Mouse (Mus musculus) hindbrain, postnatal 0 days (tissue): ENCODE measurements at regions not wholly inside any gene's neighbourhood (a gene's known extent, or its start where the extent isn't known, plus 50 kb on each side); places are given as distances from the start of the nearest gene placed in this dataset.

Experiments
- ATAC-seq: fragments of 200-750 bp; cut with Nextera tagmentation; 2 replicates; pipeline ENCODE4 v1.8.0; 2017; ENCODE audit warnings: mild to moderate bottlenecking, moderate TSS enrichment, moderate library complexity
- DNase-seq: peaks from one replicate; pipeline ENCODE4 v3.0.0-alpha.2; 2015; ENCODE audit warnings: low spot score
- H3K27ac ChIP-seq: fragments of 300-500 bp; sonication (generic); 2 replicates; pipeline ENCODE4 v1.5.1; 2014; ENCODE audit warnings: mild to moderate bottlenecking
- H3K27me3 ChIP-seq: fragments of 300-500 bp; sonication (generic); 2 replicates; pipeline ENCODE4 v1.6.1; 2014; ENCODE audit warnings: low read length, mixed read lengths; ENCODE audit not compliant: insufficient read depth
- H3K36me3 ChIP-seq: fragments of 300-500 bp; sonication (generic); 2 replicates; pipeline ENCODE4 v1.6.1; 2014; ENCODE audit warnings: low read length, mixed read lengths; ENCODE audit not compliant: insufficient read depth
- H3K4me1 ChIP-seq: fragments of 300-500 bp; sonication (generic); 2 replicates; pipeline ENCODE4 v1.6.1; 2014; ENCODE audit warnings: antibody characterized with exemption, low read length, mixed read lengths; ENCODE audit not compliant: insufficient read depth
- H3K4me2 ChIP-seq: fragments of 300-500 bp; sonication (generic); 2 replicates; pipeline ENCODE4 v1.6.1; 2014; ENCODE audit warnings: low read depth, mild to moderate bottlenecking, low read length, moderate library complexity, mixed read lengths
- H3K4me3 ChIP-seq: fragments of 300-500 bp; sonication (generic); 2 replicates; pipeline ENCODE4 v1.5.1; 2014; ENCODE audit warnings: low read length
- H3K9ac ChIP-seq: fragments of 300-500 bp; sonication (generic); replicated peaks from 2 replicates; pipeline ENCODE4 v1.6.1; 2014; ENCODE audit warnings: mild to moderate bottlenecking, low read length, moderate library complexity, mixed read lengths
- H3K9me3 ChIP-seq: fragments of 300-500 bp; sonication (generic); 2 replicates; pipeline ENCODE4 v1.6.1; 2016; ENCODE audit warnings: low read length, mixed read lengths
- CTCF ChIP-seq: IDR thresholded peaks from 2 replicates; pipeline ENCODE4 v1.5.1; 2016; ENCODE audit warnings: antibody characterized with exemption, control low read depth, low read depth
- WGBS: fragments of 180-500 bp; shearing (Covaris S2); extraction: QIAGEN DNeasy Blood & Tissue Kit; methylation state at CpG from one replicate; pipeline ENCODE4 v1.1.7; 2014; 5-methylcytosine and 5-hydroxymethylcytosine counted together

- DNase-seq (no peak), ATAC-seq (no peak)
- H3K27me3 ChIP-seq = no peaks in the 10 kb centered on the region
- no peaks in the 10 kb centered on the region for H3K36me3 ChIP-seq
- H3K4me1 ChIP-seq = no peaks in the 10 kb centered on the region
- H3K9me3 ChIP-seq = no peaks in the 10 kb centered on the region
- TF ChIP-seq CTCF = no peak
- 80% methylated on average over 5 of the region's 5 CpGs for WGBS
- no peak overlapping the region for H3K4me2 ChIP-seq
- H3K27ac ChIP-seq = no peak overlapping the region
- H3K9ac ChIP-seq = no peak overlapping the region
- H3K4me3 ChIP-seq = no peak overlapping the region
Observed at GRCm38 (mm10) chr3:128200574-128201235, 304.6 kb upstream of the Fam241a start.

DNA sequence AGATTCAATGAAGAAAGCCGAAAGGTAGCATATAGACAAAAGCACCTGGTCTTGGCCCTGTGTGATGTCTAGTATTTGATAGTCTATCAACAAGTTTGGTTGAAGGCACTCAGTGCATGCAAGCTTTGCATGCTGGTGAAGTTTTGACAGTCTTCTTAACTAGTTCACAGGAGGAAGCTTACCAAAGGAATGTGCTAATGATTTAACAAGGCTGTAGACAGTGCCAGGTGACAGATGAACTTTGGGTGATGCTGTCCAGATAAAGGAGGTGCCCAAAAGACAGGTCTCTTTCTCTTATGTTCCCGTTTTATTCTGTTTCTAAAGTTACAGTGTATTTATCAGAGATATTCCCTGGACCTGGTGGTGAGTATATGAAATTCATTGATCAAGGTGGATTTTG is 303.3 kb upstream of the Fam241a start:
- ATAC-seq = no peak
- no peak for DNase-seq
- Histone ChIP-seq H3K4me1 (no peaks in the 10 kb centered on the region), H3K27me3 (no peaks in the 10 kb centered on the region), H3K9me3 (no peaks in the 10 kb centered on the region), H3K4me2 (no peak overlapping the region), H3K4me3 (no peak overlapping the region), H3K36me3 (no peaks in the 10 kb centered on the region), H3K27ac (no peak overlapping the region), H3K9ac (no peak overlapping the region)
- WGBS = 93% methylated on average over 2 of the region's 2 CpGs
- no peak for TF ChIP-seq CTCF

- Histone ChIP-seq H3K4me3 (no peak overlapping the region), H3K4me1 (no peaks in the 10 kb centered on the region), H3K9me3 (no peaks in the 10 kb centered on the region), H3K9ac (no peak overlapping the region), H3K4me2 (no peak overlapping the region), H3K27ac (no peak overlapping the region), H3K36me3 (no peaks in the 10 kb centered on the region), H3K27me3 (no peaks in the 10 kb centered on the region)
- no peak for TF ChIP-seq CTCF
- ATAC-seq (no peak), DNase-seq (no peak)
- WGBS = 69% methylated on average over 17 of the region's 17 CpGs
Observed at GRCm38 (mm10) chr3:128192046-128192800, 296.1 kb upstream of the Fam241a start.

DNA sequence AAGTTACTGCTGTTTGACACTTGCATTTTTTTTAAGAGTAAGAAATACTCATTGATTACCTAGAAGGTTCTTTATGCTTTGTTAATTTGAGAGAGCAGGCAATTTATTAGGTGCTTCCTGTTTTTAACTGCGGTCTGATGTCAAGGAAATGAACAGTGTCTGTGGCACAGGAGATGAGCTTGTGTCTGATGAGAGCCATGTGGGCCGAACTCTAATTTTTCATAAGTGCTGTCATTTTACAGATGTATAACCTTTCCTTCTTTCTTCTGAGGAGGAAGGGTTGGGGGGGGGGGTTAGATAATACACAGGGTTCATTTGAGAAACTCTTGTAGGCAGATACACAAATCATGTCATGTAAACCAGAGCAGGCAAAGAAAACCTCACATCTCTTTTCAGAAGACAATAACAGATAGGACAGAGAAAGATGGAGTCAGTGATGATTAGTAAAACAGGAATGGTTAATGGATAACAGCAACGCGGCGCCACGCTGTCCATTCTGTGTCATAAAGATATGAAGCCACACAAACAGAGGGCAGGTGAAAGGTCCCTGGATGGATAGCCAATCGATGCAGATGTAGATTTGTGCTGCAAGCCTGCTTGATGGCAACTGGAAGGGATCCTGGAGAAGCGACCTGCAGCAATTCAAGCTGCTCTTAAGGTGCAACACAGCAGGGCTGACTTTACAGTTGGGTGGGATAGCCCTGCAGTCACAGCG is 291.4 kb upstream of the Fam241a start:
- H3K4me1 ChIP-seq = no peaks in the 10 kb centered on the region
- ATAC-seq (no peak), DNase-seq (no peak)
- no peak overlapping the region for H3K4me2 ChIP-seq
- WGBS = 93% methylated on average over 9 of the region's 9 CpGs
- no peak overlapping the region for H3K4me3 ChIP-seq
- no peaks in the 10 kb centered on the region for H3K27me3 ChIP-seq
- no peak for TF ChIP-seq CTCF
- no peak overlapping the region for H3K9ac ChIP-seq
- H3K36me3 ChIP-seq = no peaks in the 10 kb centered on the region
- H3K27ac ChIP-seq = no peak overlapping the region
- no peaks in the 10 kb centered on the region for H3K9me3 ChIP-seq

- no peaks in the 10 kb centered on the region for H3K9me3 ChIP-seq
- H3K9ac ChIP-seq = no peak overlapping the region
- H3K4me3 ChIP-seq = no peak overlapping the region
- H3K4me2 ChIP-seq = no peak overlapping the region
- H3K27me3 ChIP-seq = no peaks in the 10 kb centered on the region
- H3K4me1 ChIP-seq = no peaks in the 10 kb centered on the region
- H3K27ac ChIP-seq = no peak overlapping the region
- peak; percentile 69 for TF ChIP-seq CTCF
- DNase-seq (peak; percentile 84), ATAC-seq (0 out of 2 replicates have a peak, but pooled peaks have one; percentile 68)
- no peaks in the 10 kb centered on the region for H3K36me3 ChIP-seq
- 16% methylated on average over 4 of the region's 4 CpGs for WGBS
Observed at GRCm38 (mm10) chr3:128186278-128186677, 290.2 kb upstream of the Fam241a start.

GRCm38 (mm10) chr3:128181221-128181908 is 285.2 kb upstream of the Fam241a start:
- Histone ChIP-seq H3K9me3 (no peaks in the 10 kb centered on the region), H3K4me1 (no peaks in the 10 kb centered on the region), H3K4me3 (no peak overlapping the region), H3K9ac (no peak overlapping the region), H3K27me3 (no peaks in the 10 kb centered on the region), H3K36me3 (no peaks in the 10 kb centered on the region), H3K27ac (no peak overlapping the region), H3K4me2 (no peak overlapping the region)
- ATAC-seq = no peak
- DNase-seq = peak; percentile 8
- TF ChIP-seq CTCF = no peak
- WGBS = 70% methylated on average over 7 of the region's 7 CpGs
